Mouse (Mus musculus) intestine, postnatal 0 days (tissue): ENCODE results near the gene Fam43a. TPM values are rescaled to one million over a fixed set of nuclear protein-coding genes. Genes with fewer than 3 reads are reported as not detected.

ENCODE experiments used
- ATAC-seq: fragments of 200-750 bp; cut with Nextera tagmentation; 2 replicates; pipeline ENCODE4 v1.8.0; 2017; ENCODE audit warnings: mild to moderate bottlenecking, moderate TSS enrichment, moderate library complexity
- H3K27ac ChIP-seq: fragments of 300-500 bp; sonication (generic); 2 replicates; pipeline ENCODE4 v1.5.1; 2014; ENCODE audit warnings: mild to moderate bottlenecking, low read depth, low read length, moderate library complexity
- H3K27me3 ChIP-seq: fragments of 300-500 bp; sonication (generic); replicated peaks from 2 replicates; pipeline ENCODE4 v1.6.1; 2014; ENCODE audit warnings: low read length, mixed read lengths; ENCODE audit not compliant: control insufficient read depth, insufficient read depth
- H3K36me3 ChIP-seq: fragments of 300-500 bp; sonication (generic); 2 replicates; pipeline ENCODE4 v1.6.1; 2014; ENCODE audit warnings: mild to moderate bottlenecking, moderate library complexity; ENCODE audit not compliant: control insufficient read depth, insufficient read depth
- H3K4me1 ChIP-seq: fragments of 300-500 bp; sonication (generic); replicated peaks from 2 replicates; pipeline ENCODE4 v1.6.1; 2014; ENCODE audit warnings: antibody characterized with exemption, low read length, mixed read lengths; ENCODE audit not compliant: control insufficient read depth, insufficient read depth
- H3K4me2 ChIP-seq: fragments of 300-500 bp; sonication (generic); replicated peaks from 2 replicates; pipeline ENCODE4 v1.6.1; 2014; ENCODE audit warnings: low read depth, mild to moderate bottlenecking, moderate library complexity
- H3K4me3 ChIP-seq: fragments of 300-500 bp; sonication (generic); 2 replicates; pipeline ENCODE4 v1.5.1; 2014; ENCODE audit warnings: low read depth, low read length
- H3K9ac ChIP-seq: fragments of 300-500 bp; sonication (generic); 2 replicates; pipeline ENCODE4 v1.6.1; 2014; ENCODE audit warnings: mild to moderate bottlenecking, low read depth, low read length
- H3K9me3 ChIP-seq: fragments of 300-500 bp; sonication (generic); 2 replicates; pipeline ENCODE4 v1.6.1; 2016; ENCODE audit warnings: mixed run types; ENCODE audit not compliant: control insufficient read depth
- CTCF ChIP-seq: sonication (generic); IDR thresholded peaks from 2 replicates; pipeline ENCODE4 v1.5.1; 2016; ENCODE audit warnings: low read depth, mild to moderate bottlenecking, control low read depth, antibody characterized with exemption, moderate library complexity
- WGBS: fragments of 180-500 bp; shearing (Covaris S2); extraction: QIAGEN DNeasy Blood & Tissue Kit; methylation state at CpG from one replicate; pipeline ENCODE4 v1.1.7; 2014; 5-methylcytosine and 5-hydroxymethylcytosine counted together
- polyA plus RNA-seq: library from polyadenylated mRNA; unstranded; fragments of >200 nt; fragmentation: Nextera tagmentation; extraction: Ambion mirVana; gene quantifications from 2 replicates; pipeline ENCODE4 v1.2.1, GENCODE M21; 2015

Fam43a gene
- 5.6 and 5.9 TPM in 2 replicates for polyA plus RNA-seq

GRCm38 (mm10) chr16:30599491-30600268, at the start of gene Fam43a:
Gene Fam43a (plus strand): TSS chr16:30599723.
- Histone ChIP-seq H3K27ac (peak within 1 kb of the TSS; percentile 54), H3K9ac (peak within 1 kb of the TSS; percentile 67), H3K36me3 (no peaks in the 10 kb centered on the region), H3K27me3 (peaks cover 23% of the 10 kb centered on the region), H3K4me2 (peak within 1 kb of the TSS; percentile 93), H3K9me3 (no peaks in the 10 kb centered on the region), H3K4me1 (no peaks in the 10 kb centered on the region), H3K4me3 (peak within 1 kb of the TSS; percentile 68)
- peak; percentile 69 for ATAC-seq
- WGBS = under 1% methylated on average over 63 of the region's 63 CpGs
- peak; percentile 77 for TF ChIP-seq CTCF

GRCm38 (mm10) chr16:30549966-30550747, 49.4 kb upstream of the Fam43a start:
- H3K9ac ChIP-seq = peak overlapping the region; percentile 77
- peak; percentile 95 for TF ChIP-seq CTCF
- ATAC-seq = peak; percentile 89
- peak overlapping the region; percentile 99 for H3K4me2 ChIP-seq
- H3K9me3 ChIP-seq = peaks cover 2% of the 10 kb centered on the region; the same call in 1 of the 2 replicates
- H3K27me3 ChIP-seq = no peaks in the 10 kb centered on the region
- under 1% methylated on average over 61 of the region's 63 CpGs for WGBS
- no peak overlapping the region; the same call in 1 of the 2 replicates for H3K27ac ChIP-seq
- 0 out of 2 replicates have a peak, but pooled peaks cover 3% of the 10 kb centered on the region for H3K4me1 ChIP-seq
- H3K4me3 ChIP-seq = peak overlapping the region; percentile 65
- H3K36me3 ChIP-seq = no peaks in the 10 kb centered on the region

GRCm38 (mm10) chr16:30550748-30551192, 48.8 kb upstream of the Fam43a start, which contains the start of gene Tmem44:
Gene Tmem44 (minus strand): TSS chr16:30550842.
- H3K27ac ChIP-seq = no peak within 1 kb of the TSS; the same call in 1 of the 2 replicates
- H3K36me3 ChIP-seq = no peaks in the 10 kb centered on the region
- peaks cover 5% of the 10 kb centered on the region; the same call in 1 of the 2 replicates for H3K9me3 ChIP-seq
- peak within 1 kb of the TSS; percentile 65 for H3K4me3 ChIP-seq
- peak within 1 kb of the TSS; percentile 77 for H3K9ac ChIP-seq
- 5% methylated on average over 12 of the region's 14 CpGs for WGBS
- ATAC-seq = peak; percentile 42
- 0 out of 2 replicates have a peak, but pooled peaks cover 3% of the 10 kb centered on the region for H3K4me1 ChIP-seq
- H3K4me2 ChIP-seq = peak within 1 kb of the TSS; percentile 99
- no peak for TF ChIP-seq CTCF
- H3K27me3 ChIP-seq = no peaks in the 10 kb centered on the region

GRCm38 (mm10) chr16:30552621-30553338, 46.7 kb upstream of the Fam43a start:
- no peak overlapping the region for H3K4me3 ChIP-seq
- no peak for ATAC-seq
- no peaks in the 10 kb centered on the region for H3K36me3 ChIP-seq
- TF ChIP-seq CTCF = no peak
- no peak overlapping the region for H3K9ac ChIP-seq
- H3K27me3 ChIP-seq = no peaks in the 10 kb centered on the region
- 44% methylated on average over 11 of the region's 11 CpGs for WGBS
- peak overlapping the region; percentile 41 for H3K27ac ChIP-seq
- H3K4me1 ChIP-seq = 0 out of 2 replicates have a peak, but pooled peaks cover 3% of the 10 kb centered on the region
- H3K4me2 ChIP-seq = no peak overlapping the region
- peaks cover 10% of the 10 kb centered on the region for H3K9me3 ChIP-seq

- Histone ChIP-seq H3K9ac (no peak overlapping the region), H3K27me3 (no peaks in the 10 kb centered on the region), H3K9me3 (peaks cover 10% of the 10 kb centered on the region), H3K4me2 (no peak overlapping the region), H3K36me3 (no peaks in the 10 kb centered on the region), H3K4me1 (0 out of 2 replicates have a peak, but pooled peaks cover 3% of the 10 kb centered on the region), H3K4me3 (no peak overlapping the region), H3K27ac (no peak overlapping the region)
- ATAC-seq = no peak
- WGBS = 96% methylated on average over 8 of the region's 8 CpGs
- no peak for TF ChIP-seq CTCF
Measured at GRCm38 (mm10) chr16:30554109-30554508, 45.4 kb upstream of the Fam43a start.
